Mouse (Mus musculus) CD4-positive, CD25-positive, alpha-beta regulatory T cell, adult 9 weeks (primary cell): ENCODE data around the gene Rnf213. TPM values are rescaled to one million over a fixed set of nuclear protein-coding genes. Genes with fewer than 3 reads are reported as not detected.

Experiments
- polyA plus RNA-seq: library from polyadenylated mRNA; unstranded; fragments of 100-300 nt; shearing (Covaris generic); gene quantifications from one replicate; pipeline ENCODE4 v1.2.1, GENCODE M21; 2017

Rnf213 gene
- polyA plus RNA-seq = 24.0 TPM

DNA sequence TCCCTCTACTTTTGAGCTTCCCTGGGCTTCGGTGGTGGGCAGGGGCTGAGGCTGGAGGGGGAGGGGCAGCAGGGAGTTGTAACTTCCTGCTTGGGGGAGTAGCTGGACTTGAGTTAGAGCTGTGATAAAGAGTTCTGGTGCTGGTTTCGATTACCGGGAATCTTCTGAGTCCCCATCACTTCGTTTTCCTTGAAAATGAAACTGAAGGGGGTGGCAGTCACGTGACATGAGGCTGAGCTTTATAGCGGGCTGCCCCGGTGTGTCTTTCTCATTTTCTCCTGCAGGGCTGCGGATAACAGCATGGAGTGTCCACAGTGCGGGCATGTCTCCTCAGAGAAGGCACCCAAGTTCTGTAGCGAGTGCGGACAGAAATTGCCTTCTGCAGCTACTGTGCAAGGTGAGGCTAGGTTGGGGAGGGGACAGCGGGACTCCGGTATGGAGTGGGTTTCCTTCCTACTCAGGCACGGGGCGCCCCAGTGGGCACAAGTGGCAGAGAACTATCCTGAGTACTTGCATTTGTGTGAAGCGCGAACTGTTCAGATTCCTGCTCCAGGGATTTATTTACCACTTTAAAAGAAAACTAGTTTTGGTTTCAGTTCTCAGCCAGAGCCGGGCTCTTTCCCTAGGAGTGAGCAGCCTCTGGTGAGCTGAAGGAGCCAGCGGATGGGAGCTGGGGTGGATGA lies at the start of gene Rnf213:
Gene Rnf213 (plus strand): TSS at position 301 of the 683 bp plus-strand sequence.

DNA sequence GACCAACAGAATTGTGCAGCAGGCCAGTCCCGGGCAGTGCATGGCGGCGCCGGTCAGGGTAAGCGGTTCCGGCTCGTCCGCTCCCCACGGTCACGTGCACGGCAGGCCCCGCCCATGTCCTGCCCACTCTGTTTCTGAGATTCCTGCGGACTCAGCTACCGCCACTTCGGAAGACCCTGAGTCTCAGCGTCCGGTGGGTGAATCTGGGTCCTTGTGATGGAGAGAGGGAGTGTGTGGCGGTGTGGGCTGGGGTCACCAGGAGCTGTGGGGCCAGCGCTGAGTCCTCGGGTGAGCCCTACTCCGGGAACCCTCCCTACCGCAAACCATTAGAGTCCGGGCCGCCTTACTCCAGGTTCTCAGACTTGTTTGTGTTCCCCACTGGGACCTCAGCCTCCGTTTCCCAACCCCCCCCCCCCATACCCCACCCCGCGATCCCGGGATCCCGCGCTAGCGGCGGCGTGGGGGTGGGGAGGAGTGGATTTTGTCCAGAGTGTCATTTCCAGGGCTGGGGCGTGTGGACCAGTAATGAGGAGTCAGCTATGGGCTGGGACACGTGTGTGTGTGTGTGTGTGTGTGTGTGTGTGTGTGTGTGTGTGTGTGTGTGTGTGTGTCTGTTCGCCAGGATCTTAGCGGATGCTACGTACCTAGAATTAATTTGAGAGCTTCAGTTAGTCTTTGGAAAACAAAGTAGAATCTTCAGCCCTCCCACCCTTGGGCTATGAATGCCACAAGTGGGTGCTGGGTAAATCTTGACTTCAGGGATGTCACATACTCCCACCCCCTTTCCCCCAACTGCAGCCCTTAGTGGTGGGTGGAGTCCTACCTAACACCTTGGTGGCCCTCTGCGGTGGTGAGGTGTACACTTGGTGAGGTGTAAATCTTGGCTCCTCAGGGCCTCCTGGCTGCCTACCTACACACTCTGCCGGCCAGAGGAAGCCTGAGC lies 37.2 kb upstream of the Rnf213 start, which contains the start of the genes Sgsh and Slc26a11:
Gene Sgsh (minus strand): TSS at position 94 of the 943 bp plus-strand sequence.
Gene Slc26a11 (plus strand): TSS at position 115 of the 943 bp plus-strand sequence.

DNA sequence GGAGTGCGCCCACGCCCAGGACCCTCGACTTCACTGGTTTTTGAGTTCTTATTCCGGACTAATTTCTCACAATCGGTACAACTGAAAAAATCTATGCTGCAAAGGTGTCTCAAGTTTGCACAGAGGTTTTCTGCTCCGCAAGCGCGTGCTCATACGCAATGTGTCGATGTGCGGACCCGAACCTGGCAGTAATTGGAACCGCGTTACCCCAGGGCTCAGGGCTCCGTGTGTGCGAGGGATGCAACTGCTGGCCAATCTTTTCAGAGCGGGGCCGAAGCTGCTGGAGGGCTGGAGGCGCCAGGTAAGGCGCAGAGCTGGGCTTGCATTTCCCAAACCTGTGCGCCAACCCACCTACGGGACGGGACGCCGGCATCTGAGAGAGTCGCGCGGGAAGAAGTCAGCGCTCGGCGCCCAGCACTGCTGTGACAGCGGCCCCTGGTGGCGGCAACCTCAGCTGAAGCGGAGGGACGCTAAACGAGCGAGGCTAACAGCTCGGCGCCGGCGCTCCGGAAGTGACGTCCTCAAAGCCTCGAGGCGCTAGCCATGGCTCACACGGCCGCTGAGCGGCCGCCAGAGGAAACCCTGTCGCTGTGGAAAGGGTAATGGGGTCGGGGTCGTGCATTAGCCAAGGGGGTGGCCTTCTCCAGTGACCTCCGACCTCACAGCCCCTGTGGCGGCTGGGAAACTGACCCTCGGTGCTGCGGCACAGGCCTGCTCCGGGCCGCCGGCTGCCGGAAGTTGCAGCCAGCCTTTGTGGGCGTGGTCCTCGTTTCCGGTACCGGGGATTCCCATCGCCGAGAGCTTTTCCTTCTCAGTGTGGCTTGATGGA lies 98.2 kb downstream of the Rnf213 start, which contains the start of gene Endov:
Gene Endov (plus strand): TSS at position 487 of the 829 bp plus-strand sequence.

Other genes with a start within 250 kb of the Rnf213 start
- gene Tbc1d16, start 164.6 kb upstream of the Rnf213 start, polyA plus RNA-seq = 0.93 TPM
- 1.9 TPM for gene Ccdc40, start 164.5 kb upstream of the Rnf213 start, polyA plus RNA-seq
- 39.7 TPM for gene Gaa, start 125.2 kb upstream of the Rnf213 start, polyA plus RNA-seq
- 311 TPM for gene Eif4a3, start 93.0 kb upstream of the Rnf213 start, polyA plus RNA-seq
- not detected for gene Card14, start 85.3 kb upstream of the Rnf213 start, polyA plus RNA-seq
- 28.7 TPM for gene Sgsh, start 37.6 kb upstream of the Rnf213 start, polyA plus RNA-seq
- 21.9 TPM for gene Slc26a11, start 37.5 kb upstream of the Rnf213 start, polyA plus RNA-seq
- gene Endov, start 98.2 kb downstream of the Rnf213 start, polyA plus RNA-seq = 34.9 TPM
- gene Nptx1, start 154.7 kb downstream of the Rnf213 start, polyA plus RNA-seq = not detected
- 11.0 TPM for gene Rptor, start 209.8 kb downstream of the Rnf213 start, polyA plus RNA-seq